Mouse (Mus musculus) olfactory bulb, adult 2 months (tissue): Measurements from ENCODE around the gene Klk1b24.

Experiments
- CTCF ChIP-seq: fragments of 200-500 bp; IDR thresholded peaks from 2 replicates; pipeline ENCODE4 v1.5.1; 2012; ENCODE audit warnings: low read depth, mild to moderate bottlenecking, low read length, moderate library complexity; ENCODE audit not compliant: insufficient read depth
- POLR2A ChIP-seq: fragments of 200-500 bp; IDR thresholded peaks from 2 replicates; pipeline ENCODE4 v1.6.1; 2012; ENCODE audit warnings: mild to moderate bottlenecking, low read depth, low read length, moderate library complexity; ENCODE audit not compliant: insufficient read depth

DNA sequence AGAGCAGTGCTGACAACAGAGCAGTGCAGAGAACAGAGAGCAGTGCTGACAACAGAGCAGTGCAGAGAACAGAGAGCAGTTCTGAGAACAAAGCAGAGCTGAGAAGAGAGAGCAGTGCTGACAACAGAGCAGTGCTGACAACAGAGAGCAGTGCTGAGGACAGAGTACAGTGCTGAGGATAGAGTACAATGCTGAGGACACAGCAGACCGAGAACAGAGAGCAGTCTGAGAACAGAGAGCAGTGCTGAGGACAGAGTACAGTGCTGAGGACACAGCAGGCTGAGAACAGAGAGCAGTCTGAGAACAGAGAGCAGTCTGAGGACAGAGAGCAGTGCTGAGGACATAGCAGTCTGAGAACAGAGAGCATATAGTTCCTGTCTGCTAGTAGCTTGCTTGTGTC lies 52.7 kb downstream of the Klk1b24 start:
- TF ChIP-seq CTCF = no peak
- TF ChIP-seq POLR2A = no peak
